Mouse (Mus musculus): ENCODE data around the gene Efhb. TPM values are rescaled to one million over a fixed set of nuclear protein-coding genes. Genes with fewer than 3 reads are reported as not detected.

Efhb gene
- polyA plus RNA-seq (2014; fragmentation: Illumina TruSeq; extraction: RNeasy Lipid Tissue Mini Kit (QIAGEN cat#74804); ENCODE audit: low replicate concordance): 0.63 TPM

GRCm38 (mm10) chr17:53462603-53463495 lies at the start of gene Efhb:
Gene Efhb (minus strand): TSS chr17:53463321.

DNA sequence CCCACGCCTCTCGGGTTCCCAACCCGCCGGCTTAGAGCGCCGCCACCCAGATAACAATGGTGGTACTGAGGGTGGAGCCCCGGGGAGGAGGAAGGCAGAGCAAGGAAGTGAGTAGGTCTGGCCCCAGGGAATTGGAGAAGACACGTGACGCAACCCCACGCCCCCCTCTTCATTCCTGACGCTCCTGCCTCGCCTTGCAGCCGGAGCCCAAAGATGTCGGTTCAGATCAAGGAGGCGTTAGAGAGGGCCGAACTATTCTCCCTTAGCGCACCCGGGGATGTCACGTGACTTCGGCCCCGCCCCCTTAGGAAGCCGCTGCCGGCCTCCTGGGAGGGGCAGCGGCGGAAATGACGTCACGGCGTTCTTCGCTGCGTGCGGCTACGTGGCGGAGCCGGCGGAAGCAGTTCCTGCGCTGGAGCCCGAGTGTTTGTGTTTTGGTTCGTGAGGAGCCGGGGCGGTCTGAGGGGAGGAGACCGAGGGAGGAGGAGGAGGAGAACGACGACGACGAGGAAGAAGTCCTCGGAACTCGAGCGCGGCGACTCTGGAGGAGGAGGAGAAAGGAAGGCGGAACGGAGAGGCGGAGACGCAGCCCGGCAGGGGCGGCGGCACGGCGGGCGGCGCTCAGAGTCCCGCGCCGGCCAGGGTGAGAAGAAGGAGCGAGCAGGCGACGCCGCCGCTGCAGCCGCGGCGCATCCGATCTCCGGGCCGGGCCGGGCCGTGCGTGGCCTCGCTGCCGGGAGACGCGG lies 15.9 kb upstream of the Efhb start, which contains the start of gene Rab5a:
TSS of gene Rab5a (plus strand) at position 377 of the 746 bp plus-strand sequence.

Other genes starting within 250 kb of the Efhb start
- gene Rab5a, start 15.9 kb upstream of the Efhb start, polyA plus RNA-seq (2014; fragmentation: Illumina TruSeq; extraction: RNeasy Lipid Tissue Mini Kit (QIAGEN cat#74804); ENCODE audit: low replicate concordance): 292 TPM
- not detected for gene Pp2d1, start 76.1 kb upstream of the Efhb start, polyA plus RNA-seq (2014; fragmentation: Illumina TruSeq; extraction: RNeasy Lipid Tissue Mini Kit (QIAGEN cat#74804); ENCODE audit: low replicate concordance)
- 165 TPM for gene Kat2b, start 103.5 kb upstream of the Efhb start, polyA plus RNA-seq (2014; fragmentation: Illumina TruSeq; extraction: RNeasy Lipid Tissue Mini Kit (QIAGEN cat#74804); ENCODE audit: low replicate concordance)
- gene Sgo1, start 226.0 kb upstream of the Efhb start, polyA plus RNA-seq (2014; fragmentation: Illumina TruSeq; extraction: RNeasy Lipid Tissue Mini Kit (QIAGEN cat#74804); ENCODE audit: low replicate concordance): 15.3 TPM